Mouse (Mus musculus) liver, adult 2 months (tissue): ENCODE measurements around the gene Ptger1.

Source experiments
- CTCF ChIP-seq: fragments of 200-500 bp; IDR thresholded peaks from 2 replicates; pipeline ENCODE4 v1.5.1; 2011; ENCODE audit warnings: low read depth, low read length, control low read depth
- POLR2A ChIP-seq: fragments of 200-500 bp; IDR thresholded peaks from 2 replicates; pipeline ENCODE4 v1.6.1; 2011; ENCODE audit warnings: low read length, control low read depth; ENCODE audit not compliant: insufficient read depth; ENCODE audit errors: extremely low read depth

DNA sequence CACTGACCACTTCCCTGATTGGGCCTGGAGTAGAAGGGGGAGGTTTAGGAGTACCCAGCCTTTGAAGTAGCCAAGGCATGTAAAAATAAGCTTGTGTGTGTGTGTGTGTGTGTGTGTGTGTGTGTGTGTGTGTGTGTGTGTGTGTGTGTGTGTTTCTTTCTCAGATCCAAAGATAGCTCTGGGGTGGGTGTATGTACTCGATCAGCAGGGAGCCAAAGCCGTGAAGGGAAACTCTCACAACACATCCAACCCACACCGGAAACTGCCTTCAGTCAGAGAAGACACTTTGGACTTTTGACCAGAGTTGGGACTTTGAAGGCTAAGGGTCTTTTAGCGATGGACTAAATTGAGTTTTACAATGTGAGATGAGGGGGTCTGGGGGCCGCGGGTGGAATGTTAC is 16.8 kb upstream of the Ptger1 start:
- TF ChIP-seq CTCF (no peak), POLR2A (no peak)
